10 mouse cellular contexts compared by ENCODE assay signal in the genomic region with DNA sequence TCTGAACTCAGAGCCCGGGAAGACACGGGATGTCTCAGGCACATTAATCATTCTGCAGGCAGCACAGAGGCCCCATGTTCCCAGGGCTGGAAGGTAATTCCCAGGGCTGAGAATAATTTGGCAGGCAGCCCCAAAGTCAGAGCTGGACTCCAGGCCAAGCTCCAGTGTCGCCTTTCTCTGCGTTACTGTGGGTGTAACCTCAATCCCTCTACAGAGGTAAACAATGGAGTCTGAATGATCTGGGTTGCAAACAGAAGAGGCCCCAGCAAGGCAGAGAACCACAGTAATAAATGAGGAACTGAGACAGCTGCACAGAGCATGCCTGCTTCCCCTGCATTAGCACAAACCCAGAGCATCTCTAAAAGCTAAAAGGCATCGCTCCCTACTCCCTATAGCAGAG.
A peak's percentile ranks its signal among the peaks of the same experiment; 100 is the strongest.
DNase-seq lines count a peak whose midpoint lies in the region; ATAC-seq and TF ChIP-seq lines count a peak whose summit lies in the region.
"Had no signal": no experiment of that assay in that cellular context is flagged by ENCODE, and none has a peak within 500 bp of the region (broad histone marks: within the 10 kb centered on the region; RNA-seq: fewer than 3 reads in every experiment).

No protein-coding gene starts in this region.

- WGBS in limb, embryonic 14.5 days: 49% methylated on average over 5 of the region's 5 CpGs
- WGBS in limb, embryonic 10.5 days: 45% methylated on average over 5 of the region's 5 CpGs
- WGBS in midbrain, postnatal 0 days: 46% methylated on average over 5 of the region's 5 CpGs

- no peak overlapping the region for H3K4me3 ChIP-seq in limb, embryonic 14.5 days (replicated peaks; ENCODE audit: low read length)
- no peak overlapping the region for H3K4me3 ChIP-seq in limb, embryonic 10.5 days
- no peak overlapping the region for H3K4me3 ChIP-seq in midbrain, postnatal 0 days (ENCODE audit: low read depth, low read length)

- no peaks in the 10 kb centered on the region for H3K36me3 ChIP-seq in limb, embryonic 14.5 days (ENCODE audit: control insufficient read depth, insufficient read depth, low read length)
- no peaks in the 10 kb centered on the region for H3K36me3 ChIP-seq in limb, embryonic 10.5 days
- no peaks in the 10 kb centered on the region for H3K36me3 ChIP-seq in midbrain, postnatal 0 days (ENCODE audit: insufficient read depth, low read length)
- H3K36me3 ChIP-seq: G1E had no signal

- no peaks in the 10 kb centered on the region for H3K9me3 ChIP-seq in limb, embryonic 14.5 days (ENCODE audit: control insufficient read depth, low read length)
- H3K9me3 ChIP-seq in limb, embryonic 10.5 days (replicated peaks): no peaks in the 10 kb centered on the region
- no peaks in the 10 kb centered on the region for H3K9me3 ChIP-seq in midbrain, postnatal 0 days (ENCODE audit: low read length)
- H3K9me3 ChIP-seq: G1E had no signal

- no peak for TF ChIP-seq CTCF in midbrain, postnatal 0 days (IDR thresholded peaks at IDR 0.05)

- no peak overlapping the region for H3K9ac ChIP-seq in limb, embryonic 14.5 days (ENCODE audit: low read depth, low read length, severe bottlenecking)
- no peak overlapping the region for H3K9ac ChIP-seq in midbrain, postnatal 0 days (replicated peaks; ENCODE audit: low read length, poor library complexity, severe bottlenecking)
- H3K9ac ChIP-seq: forebrain, postnatal 0 days had no signal

- no peak overlapping the region for H3K4me2 ChIP-seq in limb, embryonic 14.5 days (replicated peaks; ENCODE audit: low read depth, low read length, severe bottlenecking)
- no peak overlapping the region for H3K4me2 ChIP-seq in midbrain, postnatal 0 days (ENCODE audit: low read depth, low read length, poor library complexity, severe bottlenecking)

- peak; percentile 7 for DNase-seq in limb, embryonic 14.5 days (ENCODE audit: low spot score)
- DNase-seq in limb, embryonic 10.5 days (ENCODE audit: low spot score): no peak
- DNase-seq in adrenal gland, postnatal 14 days: peak; percentile 54
- peak; percentile 32 to 56 for DNase-seq in heart, postnatal 14 days
- peak; percentile 12 to 40 for DNase-seq in lung, postnatal 4 days
- DNase-seq in spleen, postnatal 14 days (ENCODE audit: low spot score in 2 of 2): no peak
- DNase-seq in midbrain, postnatal 0 days (ENCODE audit: low spot score): no peak
- DNase-seq: forebrain, postnatal 0 days had no signal

- no peaks in the 10 kb centered on the region for H3K4me1 ChIP-seq in limb, embryonic 14.5 days (ENCODE audit: control insufficient read depth, insufficient read depth, low read length)
- peaks cover 3% of the 10 kb centered on the region; the same call in 1 of the 2 replicates for H3K4me1 ChIP-seq in limb, embryonic 10.5 days
- H3K4me1 ChIP-seq in midbrain, postnatal 0 days (ENCODE audit: insufficient read depth, low read length): no peaks in the 10 kb centered on the region

- intact Hi-C loops in heart, postnatal 14 days (cut with DNase I): no loop called here

- 0 out of 2 replicates have a peak, but pooled peaks cover 13% of the 10 kb centered on the region for H3K27me3 ChIP-seq in limb, embryonic 14.5 days (ENCODE audit: control insufficient read depth, insufficient read depth, low read length)
- peaks cover 96% of the 10 kb centered on the region for H3K27me3 ChIP-seq in limb, embryonic 10.5 days (ENCODE audit: low read depth, poor library complexity, severe bottlenecking)
- no peaks in the 10 kb centered on the region for H3K27me3 ChIP-seq in midbrain, postnatal 0 days (ENCODE audit: insufficient read depth, low read length)

- no peak; the same call in 1 of the 2 replicates for ATAC-seq in limb, embryonic 14.5 days (ENCODE audit: low FRiP score, low read depth)
- no peak for ATAC-seq in midbrain, postnatal 0 days (ENCODE audit: low FRiP score)
- ATAC-seq in activated CD4-positive, CD25-positive, alpha-beta regulatory T cell, adult 4 months: no peak
- ATAC-seq: forebrain, postnatal 0 days had no signal

- no peak for TF ChIP-seq POLR2A in limb, embryonic 14.5 days (IDR thresholded peaks at IDR 0.05; ENCODE audit: borderline replicate concordance, extremely low read depth, insufficient read depth, insufficient read length)

- H3K27ac ChIP-seq in limb, embryonic 14.5 days (replicated peaks; ENCODE audit: low read depth, low read length): no peak overlapping the region
- H3K27ac ChIP-seq in limb, embryonic 10.5 days: no peak overlapping the region
- no peak overlapping the region for H3K27ac ChIP-seq in midbrain, postnatal 0 days (ENCODE audit: low read depth, low read length)

Comparison
In these comparisons a context has a peak if more than half of its experiments do, and no peak if none do; other contexts are left out.
1. DNase-seq: peak in limb, embryonic 14.5 days (single experiment), adrenal gland, postnatal 14 days (single experiment), heart, postnatal 14 days (2 of 2) and lung, postnatal 4 days (2 of 2); none in limb, embryonic 10.5 days (single experiment), spleen, postnatal 14 days (0 of 2) and midbrain, postnatal 0 days (single experiment).